Mouse (Mus musculus): Measurements from ENCODE around the gene Plce1.

Plce1 gene

GRCm38 (mm10) chr19:38819427-38819802 lies 338.5 kb downstream of the Plce1 start:
- DNase-seq (ENCODE audit: low read depth, low spot score), result no peak

DNA sequence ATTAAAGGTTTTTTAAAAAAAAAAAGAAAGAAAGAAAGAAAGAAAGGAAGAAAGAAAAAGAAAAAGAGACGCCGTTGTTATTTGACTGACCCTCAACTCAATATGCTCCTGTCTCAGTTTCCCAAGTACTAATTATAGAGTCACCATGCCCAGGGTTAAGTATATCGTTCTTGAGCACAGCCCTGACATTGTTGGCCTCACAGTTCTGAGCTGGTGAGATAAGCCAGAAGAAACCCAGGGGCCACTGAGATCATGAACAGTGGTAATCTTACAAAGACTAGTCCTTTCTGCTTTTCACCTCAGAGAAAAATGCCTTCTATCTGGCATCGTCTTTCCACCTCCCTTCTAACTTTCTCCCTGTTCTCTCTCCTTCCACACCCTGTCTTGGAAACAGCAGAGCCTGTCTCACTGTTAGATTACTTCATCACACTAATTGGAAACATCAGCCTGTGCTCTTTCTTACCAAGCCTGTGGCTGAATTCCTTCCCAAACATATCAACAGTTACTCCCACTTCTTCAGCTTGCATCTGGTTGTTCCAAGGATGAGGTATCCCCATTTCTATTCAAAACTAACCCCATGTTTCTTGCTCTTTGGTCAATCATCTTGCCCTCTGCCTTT lies 339.4 kb downstream of the Plce1 start:
- DNase-seq (ENCODE audit: low read depth, low spot score), result peak; percentile 74

GRCm38 (mm10) chr19:38833224-38833623 lies 352.3 kb downstream of the Plce1 start:
- no peak for DNase-seq (ENCODE audit: low read depth, low spot score)

Data from c-Kit-negative CD71-positive TER-119-positive erythroid progenitor cells, embryonic 14.5 days (primary cell).